ENCODE assay signal across 18 mouse cellular contexts in the genomic region with DNA sequence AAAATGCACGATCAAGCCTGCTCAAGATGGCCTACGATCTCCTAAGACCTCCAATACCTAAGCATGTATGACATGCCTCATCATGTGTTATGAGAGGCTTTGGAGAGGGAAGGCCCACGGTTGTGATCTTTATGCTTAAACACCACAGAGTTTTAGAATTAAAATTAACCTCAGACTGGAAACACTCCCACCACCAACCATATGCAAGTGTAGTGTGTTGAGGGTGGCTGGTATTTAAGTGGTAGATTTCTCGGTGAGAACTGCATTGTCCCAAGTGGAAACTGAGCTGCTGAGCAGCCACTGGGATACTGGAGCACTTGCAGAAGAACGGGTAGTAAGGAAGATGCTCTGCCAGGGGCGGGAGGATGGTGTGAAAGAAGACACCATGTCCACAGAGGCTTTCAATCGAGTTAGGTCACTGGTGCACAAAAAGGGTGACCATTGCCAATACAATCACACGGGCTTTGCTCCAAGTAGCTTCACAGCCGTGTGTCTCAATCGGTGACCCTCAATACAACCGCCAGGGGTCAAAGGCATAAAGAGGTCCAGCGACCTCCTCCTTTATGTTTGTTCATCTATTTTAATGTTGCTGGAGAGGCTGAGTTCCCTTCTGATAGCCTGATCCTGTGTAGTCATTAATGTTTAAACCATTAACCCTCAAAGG.
DNase-seq lines count a peak whose midpoint lies in the region; ATAC-seq and TF ChIP-seq lines count a peak whose summit lies in the region.
"Had no signal": no experiment of that assay in that cellular context is flagged by ENCODE, and none has a peak within 500 bp of the region (broad histone marks: within the 10 kb centered on the region; RNA-seq: fewer than 3 reads in every experiment).

No protein-coding gene starts in this region.

- no peaks in the 10 kb centered on the region for H3K27me3 ChIP-seq in hindbrain, embryonic 10.5 days (ENCODE audit: insufficient read depth, poor library complexity, severe bottlenecking)
- no peaks in the 10 kb centered on the region for H3K27me3 ChIP-seq in hindbrain, embryonic 12.5 days
- no peaks in the 10 kb centered on the region for H3K27me3 ChIP-seq in hindbrain, postnatal 0 days (ENCODE audit: insufficient read depth, low read length)

- peak; percentile 66 for DNase-seq in heart, adult 11 months
- DNase-seq in heart, postnatal 25 days (ENCODE audit: low spot score), result no peak
- DNase-seq in hindbrain, embryonic 10.5 days (ENCODE audit: low spot score), result no peak
- DNase-seq in adipocyte (ENCODE audit: low spot score), result peak; percentile 16
- DNase-seq in hindbrain, postnatal 0 days (ENCODE audit: low spot score), result peak; percentile 23
- DNase-seq in cerebellum, adult 18-20 months, result no peak
- no peak for DNase-seq in cerebellum, adult 9-10 months
- DNase-seq: adrenal gland, postnatal 10 days; cerebellum, adult 11-12 months; gastrocnemius, postnatal 14 days; kidney, adult 18-20 months; kidney, postnatal 10 days; left cerebral cortex, postnatal 4 days; midbrain, embryonic 14.5 days had no signal

- no peak overlapping the region for H3K4me2 ChIP-seq in hindbrain, embryonic 12.5 days (replicated peaks)
- H3K4me2 ChIP-seq in hindbrain, postnatal 0 days (ENCODE audit: low read depth, low read length), result no peak overlapping the region

- H3K4me1 ChIP-seq in hindbrain, embryonic 10.5 days (replicated peaks), result peaks cover 59% of the 10 kb centered on the region
- H3K4me1 ChIP-seq in hindbrain, embryonic 12.5 days, result peaks cover 38% of the 10 kb centered on the region
- peaks cover 5% of the 10 kb centered on the region for H3K4me1 ChIP-seq in hindbrain, postnatal 0 days (ENCODE audit: insufficient read depth, low read length)

- peaks cover 4% of the 10 kb centered on the region; the same call in 1 of the 2 replicates for H3K36me3 ChIP-seq in hindbrain, embryonic 10.5 days
- 0 out of 2 replicates have a peak, but pooled peaks cover 2% of the 10 kb centered on the region for H3K36me3 ChIP-seq in hindbrain, embryonic 12.5 days
- H3K36me3 ChIP-seq in hindbrain, postnatal 0 days (ENCODE audit: insufficient read depth, low read length), result no peaks in the 10 kb centered on the region

- intact Hi-C loops in heart, postnatal 25 days (cut with DNase I), result no loop called here

- no peak for TF ChIP-seq CTCF in hindbrain, postnatal 0 days (IDR thresholded peaks at IDR 0.05; ENCODE audit: low read depth)

- no peak overlapping the region for H3K4me3 ChIP-seq in hindbrain, embryonic 10.5 days
- H3K4me3 ChIP-seq in hindbrain, embryonic 12.5 days, result no peak overlapping the region
- no peak overlapping the region for H3K4me3 ChIP-seq in hindbrain, postnatal 0 days (ENCODE audit: low read length)
- H3K4me3 ChIP-seq: layer of hippocampus, adult 2 months had no signal

- no peak overlapping the region for H3K9ac ChIP-seq in hindbrain, embryonic 12.5 days
- no peak overlapping the region for H3K9ac ChIP-seq in hindbrain, postnatal 0 days (replicated peaks; ENCODE audit: low read length)
- H3K9ac ChIP-seq: liver, embryonic 14.5 days had no signal

- no peaks in the 10 kb centered on the region for H3K9me3 ChIP-seq in hindbrain, embryonic 10.5 days
- no peaks in the 10 kb centered on the region for H3K9me3 ChIP-seq in hindbrain, embryonic 12.5 days (replicated peaks)
- H3K9me3 ChIP-seq in hindbrain, postnatal 0 days (ENCODE audit: low read length), result no peaks in the 10 kb centered on the region

- H3K27ac ChIP-seq in hindbrain, embryonic 10.5 days, result peak overlapping the region; percentile 13; the same call in 1 of the 2 replicates
- H3K27ac ChIP-seq in hindbrain, embryonic 12.5 days, result no peak overlapping the region
- no peak overlapping the region for H3K27ac ChIP-seq in hindbrain, postnatal 0 days
- H3K27ac ChIP-seq: liver, embryonic 14.5 days had no signal

- 51% methylated on average over 12 of the region's 12 CpGs for WGBS in hindbrain, embryonic 10.5 days
- WGBS in hindbrain, embryonic 12.5 days, result 55% methylated on average over 12 of the region's 12 CpGs
- 47% methylated on average over 12 of the region's 12 CpGs for WGBS in hindbrain, postnatal 0 days

- no peak for ATAC-seq in hindbrain, embryonic 12.5 days (ENCODE audit: low FRiP score)
- no peak for ATAC-seq in hindbrain, postnatal 0 days
- ATAC-seq: lung, postnatal 0 days had no signal

Comparison
In these comparisons a context has a peak if more than half of its experiments do, and no peak if none do; other contexts are left out.
1. DNase-seq: peak in heart, adult 11 months (single experiment), adipocyte (single experiment) and hindbrain, postnatal 0 days (single experiment); none in heart, postnatal 25 days (single experiment), hindbrain, embryonic 10.5 days (single experiment), cerebellum, adult 18-20 months (0 of 2) and cerebellum, adult 9-10 months (single experiment).